In the genomic region with DNA sequence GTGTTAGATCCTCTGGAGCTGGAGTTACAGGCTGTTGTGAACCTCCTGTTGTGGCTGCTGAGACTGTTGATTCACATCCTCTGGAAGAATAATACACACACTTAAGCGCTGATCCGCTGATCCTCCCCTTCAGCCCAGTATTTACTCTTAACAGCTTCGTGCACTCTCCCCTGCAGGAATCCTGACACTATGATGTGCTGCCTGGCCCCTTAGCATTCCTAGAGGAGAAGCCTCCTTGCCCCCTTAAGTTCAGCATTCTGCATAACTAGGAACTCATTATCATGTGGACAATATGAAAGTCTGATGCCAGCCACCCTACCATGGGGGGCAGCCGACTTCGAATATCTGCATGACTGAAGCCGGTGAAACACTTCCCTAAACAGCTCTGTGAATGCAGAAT, we compare ENCODE assay signal across 14 mouse cellular contexts. TPM values are rescaled to one million over a fixed set of nuclear protein-coding genes. Genes with fewer than 3 reads are reported as not detected.
A peak's percentile ranks its signal among the peaks of the same experiment; 100 is the strongest.
DNase-seq lines count a peak whose midpoint lies in the region; ATAC-seq lines count a peak whose summit lies in the region.
"Had no signal": no experiment of that assay in that cellular context is flagged by ENCODE, and none has a peak within 500 bp of the region (broad histone marks: within the 10 kb centered on the region; RNA-seq: fewer than 3 reads in every experiment).

No protein-coding gene starts in this region.

- H3K27ac ChIP-seq in midbrain, embryonic 11.5 days (ENCODE audit: low read depth, low read length) = no peak overlapping the region
- no peak overlapping the region for H3K27ac ChIP-seq in midbrain, embryonic 16.5 days (ENCODE audit: low read length)
- no peak overlapping the region for H3K27ac ChIP-seq in midbrain, embryonic 14.5 days (replicated peaks; ENCODE audit: low read depth, low read length)
- H3K27ac ChIP-seq: embryonic facial prominence, embryonic 12.5 days; forebrain, embryonic 15.5 days; heart, embryonic 13.5 days; hindbrain, embryonic 15.5 days had no signal

- peak; percentile 85 for DNase-seq in midbrain, embryonic 11.5 days (ENCODE audit: low spot score, missing footprints)
- DNase-seq in R1 (ENCODE audit: low read depth, low spot score) = peak; percentile 21
- DNase-seq in midbrain, embryonic 14.5 days = peak; percentile 25
- DNase-seq in natural killer cell, adult 2 months (ENCODE audit: low spot score in 2 of 2) = no peak
- DNase-seq: adrenal gland, postnatal 10 days; cerebellum, adult 11-12 months; gastrocnemius, postnatal 36 days; heart, postnatal 36 days had no signal

- no peak overlapping the region for H3K4me2 ChIP-seq in midbrain, embryonic 11.5 days
- H3K4me2 ChIP-seq in midbrain, embryonic 16.5 days (ENCODE audit: low read length) = no peak overlapping the region
- H3K4me2 ChIP-seq in midbrain, embryonic 14.5 days (ENCODE audit: low read length) = no peak overlapping the region
- H3K4me2 ChIP-seq: embryonic facial prominence, embryonic 12.5 days; forebrain, embryonic 15.5 days; heart, embryonic 13.5 days; hindbrain, embryonic 15.5 days had no signal

- no peaks in the 10 kb centered on the region for H3K36me3 ChIP-seq in midbrain, embryonic 11.5 days (ENCODE audit: control insufficient read depth, insufficient read depth, low read length)
- no peaks in the 10 kb centered on the region for H3K36me3 ChIP-seq in midbrain, embryonic 16.5 days (ENCODE audit: control insufficient read depth, insufficient read depth, low read length)
- no peaks in the 10 kb centered on the region for H3K36me3 ChIP-seq in midbrain, embryonic 14.5 days (ENCODE audit: control insufficient read depth, insufficient read depth, low read length)
- H3K36me3 ChIP-seq: embryonic facial prominence, embryonic 12.5 days; forebrain, embryonic 15.5 days; heart, embryonic 13.5 days; hindbrain, embryonic 15.5 days had no signal

- 17% methylated on average over 6 of the region's 6 CpGs for WGBS in midbrain, embryonic 11.5 days
- 7% methylated on average over 6 of the region's 6 CpGs for WGBS in midbrain, embryonic 16.5 days
- 10% methylated on average over 6 of the region's 6 CpGs for WGBS in midbrain, embryonic 14.5 days

- peaks cover 7% of the 10 kb centered on the region for H3K4me1 ChIP-seq in midbrain, embryonic 11.5 days (ENCODE audit: control insufficient read depth, insufficient read depth, low read length)
- H3K4me1 ChIP-seq in midbrain, embryonic 16.5 days (ENCODE audit: control insufficient read depth, insufficient read depth, low read length) = peaks cover 7% of the 10 kb centered on the region
- no peaks in the 10 kb centered on the region; the same call in 1 of the 2 replicates for H3K4me1 ChIP-seq in midbrain, embryonic 14.5 days (ENCODE audit: control insufficient read depth, insufficient read depth, low read length)
- H3K4me1 ChIP-seq: embryonic facial prominence, embryonic 12.5 days; forebrain, embryonic 15.5 days; heart, embryonic 13.5 days; hindbrain, embryonic 15.5 days had no signal

- ATAC-seq in midbrain, embryonic 11.5 days (ENCODE audit: low FRiP score) = peak; percentile 65
- no peak for ATAC-seq in midbrain, embryonic 16.5 days
- no peak for ATAC-seq in midbrain, embryonic 14.5 days (ENCODE audit: low FRiP score, low TSS enrichment)
- no peak for ATAC-seq in inflammation-experienced regulatory T-cells, adult 6 months
- ATAC-seq: forebrain, embryonic 15.5 days had no signal

- no peaks in the 10 kb centered on the region for H3K9me3 ChIP-seq in midbrain, embryonic 11.5 days (ENCODE audit: control insufficient read depth, low read length)
- H3K9me3 ChIP-seq in midbrain, embryonic 16.5 days (replicated peaks; ENCODE audit: control insufficient read depth, low read length, poor library complexity, severe bottlenecking) = no peaks in the 10 kb centered on the region
- no peaks in the 10 kb centered on the region for H3K9me3 ChIP-seq in midbrain, embryonic 14.5 days (ENCODE audit: control insufficient read depth, low read length)
- H3K9me3 ChIP-seq: embryonic facial prominence, embryonic 12.5 days; forebrain, embryonic 15.5 days; heart, embryonic 13.5 days; hindbrain, embryonic 15.5 days had no signal

- no peaks in the 10 kb centered on the region for H3K27me3 ChIP-seq in midbrain, embryonic 11.5 days (ENCODE audit: control insufficient read depth, insufficient read depth, low read length)
- no peaks in the 10 kb centered on the region for H3K27me3 ChIP-seq in midbrain, embryonic 16.5 days (ENCODE audit: control insufficient read depth, insufficient read depth, low read depth, low read length)
- H3K27me3 ChIP-seq in midbrain, embryonic 14.5 days (ENCODE audit: control insufficient read depth, insufficient read depth, low read length) = no peaks in the 10 kb centered on the region
- H3K27me3 ChIP-seq: embryonic facial prominence, embryonic 12.5 days; forebrain, embryonic 15.5 days; heart, embryonic 13.5 days; hindbrain, embryonic 15.5 days had no signal

- no peak overlapping the region; the same call in 1 of the 2 replicates for H3K9ac ChIP-seq in midbrain, embryonic 11.5 days (ENCODE audit: low read length)
- H3K9ac ChIP-seq in midbrain, embryonic 16.5 days (ENCODE audit: low read depth, low read length) = no peak overlapping the region
- no peak overlapping the region for H3K9ac ChIP-seq in midbrain, embryonic 14.5 days (replicated peaks; ENCODE audit: low read length)
- H3K9ac ChIP-seq: embryonic facial prominence, embryonic 12.5 days; forebrain, embryonic 15.5 days; heart, embryonic 13.5 days; hindbrain, embryonic 15.5 days had no signal

- no peak overlapping the region for H3K4me3 ChIP-seq in midbrain, embryonic 11.5 days (ENCODE audit: low read depth, low read length)
- no peak overlapping the region for H3K4me3 ChIP-seq in midbrain, embryonic 16.5 days (ENCODE audit: low read depth, low read length)
- no peak overlapping the region for H3K4me3 ChIP-seq in midbrain, embryonic 14.5 days (replicated peaks; ENCODE audit: low read depth, low read length)
- H3K4me3 ChIP-seq: embryonic facial prominence, embryonic 12.5 days; forebrain, embryonic 15.5 days; heart, embryonic 13.5 days; hindbrain, embryonic 15.5 days had no signal

RNA-seq across cellular contexts. Expression of gene Ppp3ca, which starts 18.4 kb away (rescaled TPM):
- polyA plus RNA-seq in midbrain, embryonic 11.5 days (2014; fragmentation: Nextera tagmentation; extraction: Ambion mirVana) = 57.8 and 61.1 TPM in 2 replicates
- polyA plus RNA-seq in midbrain, embryonic 16.5 days (2015; fragmentation: Nextera tagmentation; extraction: Ambion mirVana) = 134 and 146 TPM in 2 replicates
- 136 and 145 TPM in 2 replicates for polyA plus RNA-seq in midbrain, embryonic 14.5 days (2014; fragmentation: Nextera tagmentation; extraction: Ambion mirVana)
- polyA plus RNA-seq in inflammation-experienced regulatory T-cells, adult 6 months (2017; shearing (Covaris generic)) = 10 to 100 TPM; 12.9 to 20.0 (median 19.0) TPM

Comparison
In these comparisons a context has a peak if more than half of its experiments do, and no peak if none do; other contexts are left out.
1. DNase-seq: peak in midbrain, embryonic 11.5 days (single experiment), R1 (single experiment) and midbrain, embryonic 14.5 days (single experiment); none in natural killer cell, adult 2 months (0 of 2).